Comparison of ENCODE assay signal across 9 mouse cellular contexts in the genomic region with DNA sequence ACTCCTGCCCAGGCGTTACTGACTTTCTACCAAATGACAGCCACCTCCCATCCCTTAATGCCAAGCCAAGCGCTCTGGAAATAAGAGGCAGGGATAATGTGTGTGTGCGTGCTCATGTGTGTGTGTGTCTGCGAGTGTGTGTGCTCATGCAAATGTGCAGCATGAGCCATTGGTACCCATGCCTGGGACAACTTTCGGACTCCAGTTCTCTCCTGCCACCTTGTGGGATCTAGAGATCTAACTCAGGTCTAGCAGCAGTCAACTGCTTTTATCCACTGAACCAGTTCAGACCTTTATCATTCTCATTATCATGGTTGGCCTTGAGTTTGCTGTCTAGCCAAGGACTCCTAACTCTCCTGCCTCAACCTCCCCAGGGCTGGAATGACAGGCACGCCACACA. TPM values are rescaled to one million over a fixed set of nuclear protein-coding genes. Genes with fewer than 3 reads are reported as not detected.
DNase-seq lines count a peak whose midpoint lies in the region; ATAC-seq and TF ChIP-seq lines count a peak whose summit lies in the region.
"Had no signal": no experiment of that assay in that cellular context is flagged by ENCODE, and none has a peak within 500 bp of the region (broad histone marks: within the 10 kb centered on the region; RNA-seq: fewer than 3 reads in every experiment).

No protein-coding gene starts in this region.

- no peak for ATAC-seq in heart, embryonic 13.5 days (ENCODE audit: extremely low read depth, insufficient number of reproducible peaks, low FRiP score, low TSS enrichment)
- no peak for ATAC-seq in megakaryocyte-erythroid progenitor cell, adult 5-6 weeks (replicated peaks; ENCODE audit: low FRiP score, low TSS enrichment, poor library complexity, severe bottlenecking)
- ATAC-seq: activated CD4-positive, CD25-positive, alpha-beta regulatory T cell, adult 4 months had no signal

- peak overlapping the region; percentile 94; the same call in 1 of the 2 replicates for H3K4me2 ChIP-seq in heart, embryonic 13.5 days

- H3K9ac ChIP-seq in heart, embryonic 13.5 days = no peak overlapping the region

- peak; percentile 21; the same call in 1 of the 2 replicates for TF ChIP-seq CTCF in testis, adult 2 months (IDR thresholded peaks at IDR 0.05; ENCODE audit: control insufficient read depth, insufficient read depth, insufficient replicate concordance, low read depth, low read length)

- TF ChIP-seq POLR2A in testis, adult 2 months (IDR thresholded peaks at IDR 0.05; ENCODE audit: control insufficient read depth, low read depth, low read length) = no peak

- WGBS in heart, embryonic 13.5 days = 53% methylated on average over 6 of the region's 6 CpGs

- no peak for DNase-seq in heart, adult 9 months (ENCODE audit: low spot score in 2 of 2)
- DNase-seq in testis, postnatal 10 days (ENCODE audit: low spot score) = no peak
- peak; percentile 34 for DNase-seq in induced T-regulatory cell, adult 2 months (ENCODE audit: low read depth)
- no peak for DNase-seq in layer of hippocampus, adult 9-10 months (ENCODE audit: low spot score)
- no peak for DNase-seq in right cerebral cortex, postnatal 36 days (ENCODE audit: low spot score in 2 of 2)

- no peaks in the 10 kb centered on the region for H3K27me3 ChIP-seq in heart, embryonic 13.5 days (replicated peaks)
- H3K27me3 ChIP-seq in testis, adult 2 months (ENCODE audit: control insufficient read depth, insufficient read depth, low read length) = no peaks in the 10 kb centered on the region

- no peak overlapping the region for H3K27ac ChIP-seq in heart, embryonic 13.5 days (replicated peaks)
- H3K27ac ChIP-seq in testis, adult 2 months (ENCODE audit: control insufficient read depth, insufficient read depth, low read depth, low read length) = no peak overlapping the region

- no peaks in the 10 kb centered on the region for H3K9me3 ChIP-seq in heart, embryonic 13.5 days

- H3K4me1 ChIP-seq in heart, embryonic 13.5 days = peaks cover 46% of the 10 kb centered on the region
- H3K4me1 ChIP-seq in testis, adult 2 months (ENCODE audit: control insufficient read depth, insufficient read depth, low read length) = 0 out of 2 replicates have a peak, but pooled peaks cover 2% of the 10 kb centered on the region

- H3K36me3 ChIP-seq in heart, embryonic 13.5 days = peaks cover 35% of the 10 kb centered on the region
- H3K36me3 ChIP-seq in testis, adult 2 months (ENCODE audit: control insufficient read depth, insufficient read depth, low read length) = no peaks in the 10 kb centered on the region

- no peak overlapping the region for H3K4me3 ChIP-seq in heart, embryonic 13.5 days
- no peak overlapping the region for H3K4me3 ChIP-seq in testis, adult 2 months (ENCODE audit: control insufficient read depth, low read depth, low read length)

RNA-seq across cellular contexts. Expression of a gene that starts 1.1 kb away (rescaled TPM):
- 527 and 606 TPM in 2 replicates for polyA plus RNA-seq in heart, embryonic 13.5 days (2015; fragmentation: Nextera tagmentation; extraction: Ambion mirVana)
- 105 and 132 TPM in 2 replicates for polyA plus RNA-seq in testis, adult 2 months (2012; rRNA removed)
- total RNA-seq in megakaryocyte-erythroid progenitor cell, adult 5-6 weeks (2014; fragmentation: Nextera tagmentation) = 196 and 302 TPM in 2 replicates
- total RNA-seq in megakaryocyte-erythroid progenitor cell, adult 5-6 weeks (2017) = 103 and 168 TPM in 2 replicates

RNA-seq across cellular contexts. Expression of a gene that starts 13.0 kb away (rescaled TPM):
- 53.3 and 62.1 TPM in 2 replicates for polyA plus RNA-seq in heart, embryonic 13.5 days (2015; fragmentation: Nextera tagmentation; extraction: Ambion mirVana)
- 38.5 and 39.6 TPM in 2 replicates for polyA plus RNA-seq in testis, adult 2 months (2012; rRNA removed)
- total RNA-seq in megakaryocyte-erythroid progenitor cell, adult 5-6 weeks (2014; fragmentation: Nextera tagmentation) = 1.2 and 1.7 TPM in 2 replicates
- total RNA-seq in megakaryocyte-erythroid progenitor cell, adult 5-6 weeks (2017) = 2.1 and 3.0 TPM in 2 replicates

RNA-seq across cellular contexts. Expression of a gene that starts 13.4 kb away (rescaled TPM):
- 36.4 and 37.9 TPM in 2 replicates for polyA plus RNA-seq in heart, embryonic 13.5 days (2015; fragmentation: Nextera tagmentation; extraction: Ambion mirVana)
- polyA plus RNA-seq in testis, adult 2 months (2012; rRNA removed) = 97.5 and 114 TPM in 2 replicates
- total RNA-seq in megakaryocyte-erythroid progenitor cell, adult 5-6 weeks (2014; fragmentation: Nextera tagmentation) = 152 and 163 TPM in 2 replicates
- total RNA-seq in megakaryocyte-erythroid progenitor cell, adult 5-6 weeks (2017) = 269 and 335 TPM in 2 replicates

RNA-seq across cellular contexts. Expression of a gene that starts 21.6 kb away (rescaled TPM):
- 41.7 and 43.7 TPM in 2 replicates for polyA plus RNA-seq in heart, embryonic 13.5 days (2015; fragmentation: Nextera tagmentation; extraction: Ambion mirVana)
- 282 and 295 TPM in 2 replicates for polyA plus RNA-seq in testis, adult 2 months (2012; rRNA removed)
- total RNA-seq in megakaryocyte-erythroid progenitor cell, adult 5-6 weeks (2014; fragmentation: Nextera tagmentation) = 60.8 and 124 TPM in 2 replicates
- 44.2 and 49.0 TPM in 2 replicates for total RNA-seq in megakaryocyte-erythroid progenitor cell, adult 5-6 weeks (2017)

RNA-seq across cellular contexts. Expression of a gene that starts 44.4 kb away (rescaled TPM):
- polyA plus RNA-seq in heart, embryonic 13.5 days (2015; fragmentation: Nextera tagmentation; extraction: Ambion mirVana) = 621 and 687 TPM in 2 replicates
- polyA plus RNA-seq in testis, adult 2 months (2012; rRNA removed) = 672 and 893 TPM in 2 replicates
- 4,307 and 4,493 TPM in 2 replicates for total RNA-seq in megakaryocyte-erythroid progenitor cell, adult 5-6 weeks (2014; fragmentation: Nextera tagmentation)
- total RNA-seq in megakaryocyte-erythroid progenitor cell, adult 5-6 weeks (2017) = 2,815 and 2,969 TPM in 2 replicates
